In genomic region chr16:45816670-45817069, GRCm38 (mm10) we compare ENCODE assay signal across 15 mouse cellular contexts.
DNase-seq lines count a peak whose midpoint lies in the region; ATAC-seq and TF ChIP-seq lines count a peak whose summit lies in the region.
"Had no signal": no experiment of that assay in that cellular context is flagged by ENCODE, and none has a peak within 500 bp of the region (broad histone marks: within the 10 kb centered on the region; RNA-seq: fewer than 3 reads in every experiment).

No protein-coding gene starts in this region.

- H3K9me3 ChIP-seq in liver, postnatal 0 days (ENCODE audit: low read length): no peaks in the 10 kb centered on the region
- no peaks in the 10 kb centered on the region for H3K9me3 ChIP-seq in liver, embryonic 11.5 days (ENCODE audit: control insufficient read depth, low read length)
- H3K9me3 ChIP-seq: embryonic facial prominence, embryonic 10.5 days; limb, embryonic 15.5 days; lung, embryonic 15.5 days had no signal

- H3K9ac ChIP-seq in heart, adult 2 months (ENCODE audit: low read depth, low read length): no peak overlapping the region
- H3K9ac ChIP-seq in liver, postnatal 0 days (replicated peaks): no peak overlapping the region
- no peak overlapping the region for H3K9ac ChIP-seq in liver, embryonic 11.5 days (ENCODE audit: low read depth, low read length)
- H3K9ac ChIP-seq: limb, embryonic 15.5 days; lung, embryonic 15.5 days had no signal

- ATAC-seq in liver, postnatal 0 days: no peak
- ATAC-seq in liver, embryonic 11.5 days (replicated peaks; ENCODE audit: low FRiP score): no peak
- ATAC-seq: hindbrain, embryonic 16.5 days had no signal

- peak; percentile 63 for TF ChIP-seq CTCF in heart, adult 2 months (IDR thresholded peaks at IDR 0.05)
- peak; percentile 29 for TF ChIP-seq CTCF in liver, postnatal 0 days (IDR thresholded peaks at IDR 0.05; ENCODE audit: low read depth)

- H3K36me3 ChIP-seq in heart, adult 2 months (ENCODE audit: control insufficient read depth, insufficient read depth, low read length): peaks cover 8% of the 10 kb centered on the region
- no peaks in the 10 kb centered on the region for H3K36me3 ChIP-seq in liver, postnatal 0 days (replicated peaks; ENCODE audit: insufficient read depth, low read length)
- no peaks in the 10 kb centered on the region for H3K36me3 ChIP-seq in liver, embryonic 11.5 days (ENCODE audit: control insufficient read depth, insufficient read depth, low read length)

- no peaks in the 10 kb centered on the region for H3K27me3 ChIP-seq in heart, adult 2 months (ENCODE audit: control insufficient read depth, insufficient read depth, low read length)
- H3K27me3 ChIP-seq in liver, postnatal 0 days (ENCODE audit: insufficient read depth, low read length): no peaks in the 10 kb centered on the region
- no peaks in the 10 kb centered on the region for H3K27me3 ChIP-seq in liver, embryonic 11.5 days (replicated peaks; ENCODE audit: control insufficient read depth, insufficient read depth, low read length)
- H3K27me3 ChIP-seq: limb, embryonic 15.5 days; lung, embryonic 15.5 days had no signal

- H3K4me1 ChIP-seq in heart, adult 2 months (ENCODE audit: control insufficient read depth, insufficient read depth, low read length): peaks cover 1% of the 10 kb centered on the region
- H3K4me1 ChIP-seq in liver, postnatal 0 days (ENCODE audit: insufficient read depth): no peaks in the 10 kb centered on the region
- no peaks in the 10 kb centered on the region for H3K4me1 ChIP-seq in liver, embryonic 11.5 days (replicated peaks; ENCODE audit: control insufficient read depth, insufficient read depth, low read length)
- H3K4me1 ChIP-seq in brown adipose tissue, adult 24 weeks (ENCODE audit: control insufficient read depth, insufficient read depth, insufficient read length, low read length): no peaks in the 10 kb centered on the region
- H3K4me1 ChIP-seq: embryonic facial prominence, embryonic 10.5 days; limb, embryonic 15.5 days; lung, embryonic 15.5 days had no signal

- no peak overlapping the region for H3K4me3 ChIP-seq in heart, adult 2 months
- no peak overlapping the region for H3K4me3 ChIP-seq in liver, postnatal 0 days (ENCODE audit: low read depth, low read length)
- H3K4me3 ChIP-seq in liver, embryonic 11.5 days (ENCODE audit: low read depth, low read length): no peak overlapping the region
- no peak overlapping the region for H3K4me3 ChIP-seq in brown adipose tissue, adult 24 weeks (ENCODE audit: insufficient read depth, low read depth, low read length)
- H3K4me3 ChIP-seq: embryonic facial prominence, embryonic 10.5 days; limb, embryonic 15.5 days; lung, embryonic 15.5 days had no signal

- intact Hi-C loops in heart, adult 2 months (cut with DNase I): loop anchor here (5.0 kb wide), 1 partner anchor 59 kb away; no protein-coding TSS in a partner anchor
- intact Hi-C loops in heart, postnatal 10 days (cut with DNase I): loop anchor here (5.0 kb wide), 1 partner anchor 59 kb away; no protein-coding TSS in a partner anchor

- H3K79me2 ChIP-seq in heart, adult 2 months (replicated peaks; ENCODE audit: control insufficient read depth, insufficient read depth, low read length): peaks cover 7% of the 10 kb centered on the region

- no peak for DNase-seq in heart, adult 2 months
- DNase-seq in heart, postnatal 10 days: no peak
- no peak for DNase-seq in liver, postnatal 0 days
- no peak for DNase-seq in liver, embryonic 11.5 days (ENCODE audit: low spot score)
- peak; percentile 20 for DNase-seq in induced T-regulatory cell, adult 2 months (ENCODE audit: low read depth)
- DNase-seq in testis, postnatal 10 days (ENCODE audit: low spot score): no peak
- DNase-seq in embryo, embryonic 10 days (ENCODE audit: low spot score): no peak
- DNase-seq: heart, postnatal 14 days; kidney, postnatal 10 days; layer of hippocampus, postnatal 36 days had no signal

- no peak for TF ChIP-seq EP300 in heart, adult 2 months (IDR thresholded peaks at IDR 0.05; ENCODE audit: insufficient read depth, low read depth, low read length)
- no peak for TF ChIP-seq EP300 in liver, postnatal 0 days (IDR thresholded peaks at IDR 0.05; ENCODE audit: low read depth)

- no peak for TF ChIP-seq POLR2A in heart, adult 2 months (IDR thresholded peaks at IDR 0.05; ENCODE audit: insufficient read depth, low read depth, low read length)

- H3K27ac ChIP-seq in heart, adult 2 months: no peak overlapping the region
- no peak overlapping the region for H3K27ac ChIP-seq in liver, postnatal 0 days (ENCODE audit: low read depth)
- no peak overlapping the region for H3K27ac ChIP-seq in liver, embryonic 11.5 days (ENCODE audit: low read depth, low read length)
- H3K27ac ChIP-seq in brown adipose tissue, adult 24 weeks (replicated peaks; ENCODE audit: low read depth, low read length): 0 out of 2 replicates have a peak overlapping the region, but pooled peaks have one; percentile 11
- H3K27ac ChIP-seq: embryonic facial prominence, embryonic 10.5 days; limb, embryonic 15.5 days; lung, embryonic 15.5 days had no signal

- no peak overlapping the region for H3K4me2 ChIP-seq in liver, postnatal 0 days (ENCODE audit: low read depth, low read length)
- no peak overlapping the region for H3K4me2 ChIP-seq in liver, embryonic 11.5 days
- H3K4me2 ChIP-seq: limb, embryonic 15.5 days; lung, embryonic 15.5 days had no signal
